Mouse (Mus musculus): ENCODE results near the gene Cxcl3. TPM values are rescaled to one million over a fixed set of nuclear protein-coding genes. Genes with fewer than 3 reads are reported as not detected.
"Not testable (repeated sequence)": the region's sequence is repeated elsewhere in the genome, so short reads cannot be mapped to it uniquely, and the experiment has no call there.

The Cxcl3 gene
- total RNA-seq, 2 experiments from 2014 or later = not detected

DNA sequence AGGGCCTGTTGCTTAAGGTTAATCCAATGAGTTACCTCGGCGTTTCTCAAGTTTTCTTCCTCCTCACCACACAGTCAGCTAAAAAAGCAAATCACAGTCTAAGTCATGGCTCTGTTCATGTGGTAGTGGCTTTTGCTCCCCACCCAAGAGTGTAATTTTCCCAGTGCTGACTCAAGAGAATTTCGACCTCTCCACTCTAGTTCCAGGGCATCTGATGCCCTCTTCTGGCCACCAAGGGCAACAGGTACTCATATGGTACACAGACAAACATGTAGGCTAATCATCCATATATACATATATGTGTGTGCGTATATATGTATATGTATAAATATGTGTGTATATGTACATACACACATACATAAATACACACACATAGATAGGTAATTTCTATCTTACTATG is 2.2 kb downstream of the Cxcl3 start:
- intact Hi-C loops (cut with DNase I) = loop anchor here (5.0 kb wide), 1 partner anchor 126 kb away; no protein-coding TSS in a partner anchor

DNA sequence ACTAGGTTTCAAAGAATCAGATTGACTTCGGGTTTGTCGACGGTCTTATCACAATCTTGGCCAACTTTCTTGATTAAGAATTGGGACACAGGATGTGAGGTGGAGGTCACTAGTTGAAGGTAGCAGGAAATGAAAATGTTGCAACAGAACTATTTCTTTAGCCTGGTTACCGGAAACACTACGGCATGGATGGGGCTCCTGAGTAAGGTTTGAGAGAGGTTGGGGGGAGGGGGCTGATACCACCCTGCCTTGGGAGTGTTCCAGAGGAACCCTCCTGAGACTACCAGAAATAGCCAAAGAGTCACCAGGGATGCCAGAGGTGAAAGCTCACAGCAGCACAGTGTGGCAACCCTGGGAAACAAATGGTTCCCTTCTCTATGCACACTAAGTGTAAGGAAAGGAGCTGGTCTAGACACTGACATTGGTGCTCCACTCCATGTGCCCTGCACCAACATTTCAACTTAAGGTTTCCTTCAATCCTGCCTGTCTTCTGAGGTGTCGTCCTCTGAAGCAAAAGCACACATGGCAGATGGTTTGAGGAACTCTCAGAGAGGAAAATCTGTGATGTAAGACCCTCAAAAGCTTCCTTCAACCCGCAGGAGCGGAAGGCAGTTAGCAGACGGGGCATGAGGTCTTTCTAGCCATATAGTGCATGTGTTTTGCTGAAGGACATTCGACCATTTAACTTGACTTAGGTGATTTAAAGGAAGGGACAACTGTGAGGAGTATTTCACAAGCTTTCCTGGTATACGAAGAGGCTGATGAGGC is 3.6 kb downstream of the Cxcl3 start:
- intact Hi-C loops (cut with DNase I) = loop anchor here (5.0 kb wide), 1 partner anchor 127 kb away; no protein-coding TSS in a partner anchor
- no peak for DNase-seq (ENCODE audit: extremely low spot score in 1 of 2, low spot score in 2 of 2)

More for the DNA sequence above, 2.2 kb downstream of the Cxcl3 start:
- no peak for DNase-seq (ENCODE audit: extremely low spot score in 1 of 2, low spot score in 2 of 2)

DNA sequence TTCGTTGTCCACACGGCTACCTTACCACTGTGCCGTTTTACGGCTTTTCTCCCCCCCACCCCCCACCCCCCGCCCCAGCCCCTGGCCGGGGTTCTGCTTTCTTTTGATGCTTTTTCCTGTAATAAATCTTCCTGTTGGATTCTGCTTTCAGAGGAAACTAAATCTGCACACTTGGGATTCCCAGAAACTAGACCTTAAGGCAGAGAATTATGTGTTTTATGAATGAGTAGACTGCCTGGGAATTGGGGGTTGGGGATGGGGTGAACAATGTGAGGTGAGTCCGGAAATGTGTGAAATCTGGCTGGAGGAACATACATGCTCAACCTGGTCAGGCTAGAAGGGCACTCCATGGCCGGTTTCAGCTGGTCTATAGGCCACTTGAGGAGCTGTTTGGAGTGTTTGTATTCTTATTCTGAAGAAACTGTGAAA is 4.2 kb downstream of the Cxcl3 start:
- intact Hi-C loops (cut with DNase I) = no loop called here
- no peak for DNase-seq (ENCODE audit: extremely low spot score in 1 of 2, low spot score in 2 of 2)

DNA sequence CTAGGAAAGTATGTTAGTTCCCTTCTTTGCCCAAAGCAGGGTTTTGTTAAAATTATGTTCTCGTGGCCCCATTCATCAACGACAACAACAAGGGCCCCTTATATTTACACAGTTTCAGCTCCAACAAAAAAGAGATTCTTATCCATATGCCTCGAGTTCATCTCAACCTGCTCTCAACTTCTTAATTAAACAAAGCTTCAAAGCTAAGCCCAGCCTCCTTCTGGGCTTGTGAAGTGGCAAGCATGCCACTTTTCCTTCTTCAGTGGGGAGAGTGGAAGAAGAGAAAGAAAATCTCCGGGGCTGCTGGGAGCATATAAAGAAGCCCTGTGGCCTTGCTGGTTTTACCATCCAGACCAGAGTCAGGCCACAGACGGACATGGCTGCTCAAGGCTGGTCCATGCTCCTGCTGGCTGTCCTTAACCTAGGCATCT is 8.3 kb downstream of the Cxcl3 start, which contains the start of gene Cxcl15:
Gene Cxcl15 (plus strand): TSS at position 340 of the 431 bp plus-strand sequence.
- intact Hi-C loops (cut with DNase I) = no loop called here

DNA sequence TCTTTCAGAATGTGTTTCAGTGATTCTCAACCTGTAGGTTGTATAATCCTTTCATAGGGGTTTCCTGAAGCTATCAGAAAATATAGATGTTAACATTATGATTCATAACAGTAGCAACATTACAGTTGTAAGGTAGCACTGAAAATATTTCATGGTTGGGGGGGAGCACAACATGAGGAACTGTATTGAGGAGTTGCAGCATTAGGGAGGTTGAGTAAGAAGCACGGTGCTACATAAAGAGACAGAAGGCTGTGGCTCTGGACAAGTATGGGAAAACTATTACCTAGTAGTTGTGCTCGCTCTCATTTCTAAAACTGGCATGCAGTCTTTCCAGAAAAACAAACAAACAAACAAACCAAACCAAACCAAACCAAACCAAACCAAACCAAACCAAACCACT is 9.5 kb downstream of the Cxcl3 start:
- intact Hi-C loops (cut with DNase I); DNase-seq (ENCODE audit: extremely low spot score in 1 of 2, low spot score in 2 of 2): not testable (repeated sequence)

More for the DNA sequence above, 8.3 kb downstream of the Cxcl3 start, which contains the start of gene Cxcl15:
- no peak for DNase-seq (ENCODE audit: extremely low spot score in 1 of 2, low spot score in 2 of 2)

DNA sequence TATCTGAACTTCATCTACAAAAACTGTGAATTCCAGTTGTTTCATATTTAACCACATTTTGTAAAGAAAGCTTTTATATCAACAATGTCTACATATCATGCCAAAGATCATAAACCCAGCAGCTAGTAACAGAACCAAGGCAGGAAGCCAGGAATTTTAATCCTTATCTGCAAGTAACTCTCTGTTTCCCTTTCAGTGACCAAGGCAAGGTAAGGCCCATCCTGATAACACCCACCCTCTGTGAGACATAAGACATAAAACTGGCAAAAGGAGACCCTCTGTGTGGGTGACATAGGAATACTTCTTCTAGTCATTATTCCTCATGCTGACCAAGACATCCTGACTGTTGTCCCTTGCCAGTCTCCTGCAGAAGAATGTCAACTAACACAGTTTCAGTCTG is 18.7 kb downstream of the Cxcl3 start:
- DNase-seq (ENCODE audit: extremely low spot score in 1 of 2, low spot score in 2 of 2) = no peak
- intact Hi-C loops (cut with DNase I) = no loop called here

DNA sequence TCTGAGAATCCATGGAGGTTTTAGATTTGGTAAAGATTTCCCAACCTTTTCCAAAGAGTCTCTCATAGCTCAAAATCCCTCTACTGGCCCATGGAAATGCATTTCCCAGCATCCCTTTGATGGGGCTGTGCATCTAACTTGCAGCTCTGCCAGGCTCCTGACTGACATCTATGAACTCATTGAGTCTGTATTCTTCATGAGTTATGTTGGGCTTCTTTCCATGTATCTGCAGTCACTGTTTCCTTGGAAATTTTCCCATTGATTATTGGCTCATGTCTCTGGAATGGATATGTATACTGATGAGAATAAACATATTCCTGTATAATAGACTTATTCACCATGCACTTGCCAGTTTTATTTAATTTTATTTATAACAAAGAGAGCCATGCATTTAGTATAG is 20.1 kb downstream of the Cxcl3 start:
- intact Hi-C loops (cut with DNase I) = no loop called here
- DNase-seq (ENCODE audit: extremely low spot score in 1 of 2, low spot score in 2 of 2) = no peak

DNA sequence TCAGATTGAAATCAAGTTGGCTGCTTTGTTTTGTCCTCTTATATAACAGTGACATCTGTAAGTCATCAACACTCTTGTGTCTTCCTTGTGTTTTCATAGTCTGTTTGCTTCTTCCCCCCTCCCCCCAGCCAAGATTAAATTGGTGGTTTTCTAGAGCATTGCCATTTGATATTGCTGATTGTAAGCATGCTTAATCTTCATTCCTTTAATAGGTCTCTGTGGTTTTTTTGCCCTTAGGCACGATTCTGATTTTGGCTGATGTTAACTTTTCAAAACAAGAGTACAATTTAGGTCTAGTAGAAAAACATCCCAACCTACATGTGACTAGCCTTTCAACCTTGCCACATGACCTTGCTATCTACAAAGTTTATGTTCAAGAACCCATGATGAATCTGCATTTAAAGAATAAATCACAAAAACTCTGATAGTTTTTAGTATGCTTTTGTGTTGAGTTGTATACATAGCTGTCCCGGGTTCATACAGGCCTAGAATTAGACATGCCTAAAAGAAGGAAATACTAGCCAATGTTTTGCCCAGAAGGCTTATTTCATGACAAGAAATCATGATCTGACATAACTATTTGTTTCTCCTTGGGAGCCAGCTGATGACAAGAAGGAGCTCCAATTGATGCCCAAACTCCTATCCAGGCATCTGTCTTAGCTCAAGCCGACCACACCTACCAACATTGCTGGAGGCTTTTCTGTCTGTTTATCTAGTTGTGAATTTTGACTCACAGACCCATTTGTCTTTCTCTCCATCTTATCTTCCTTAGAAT is 21.5 kb downstream of the Cxcl3 start:
- intact Hi-C loops (cut with DNase I) = no loop called here
- DNase-seq (ENCODE audit: extremely low spot score in 1 of 2, low spot score in 2 of 2) = no peak

DNA sequence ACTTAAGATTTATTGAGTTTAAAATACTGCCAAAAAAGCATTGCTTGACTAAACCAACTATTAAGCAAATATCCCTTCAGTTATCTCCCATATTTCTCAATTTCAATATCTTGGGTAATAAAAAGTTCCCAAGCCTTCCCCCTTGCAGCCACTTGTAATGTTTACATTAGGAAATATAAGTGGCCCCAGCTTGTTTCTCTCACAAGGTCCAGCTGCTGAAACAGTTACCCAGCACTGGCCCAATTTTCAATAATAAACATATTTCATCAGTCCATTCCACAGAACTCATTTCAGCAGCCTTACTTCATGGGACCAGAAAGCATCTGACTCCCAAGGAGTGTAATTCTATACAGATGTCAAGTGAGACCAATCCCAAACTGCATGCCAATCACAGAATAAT is 33.9 kb downstream of the Cxcl3 start:
- intact Hi-C loops (cut with DNase I) = no loop called here
- DNase-seq (ENCODE audit: extremely low spot score in 1 of 2, low spot score in 2 of 2) = no peak

DNA sequence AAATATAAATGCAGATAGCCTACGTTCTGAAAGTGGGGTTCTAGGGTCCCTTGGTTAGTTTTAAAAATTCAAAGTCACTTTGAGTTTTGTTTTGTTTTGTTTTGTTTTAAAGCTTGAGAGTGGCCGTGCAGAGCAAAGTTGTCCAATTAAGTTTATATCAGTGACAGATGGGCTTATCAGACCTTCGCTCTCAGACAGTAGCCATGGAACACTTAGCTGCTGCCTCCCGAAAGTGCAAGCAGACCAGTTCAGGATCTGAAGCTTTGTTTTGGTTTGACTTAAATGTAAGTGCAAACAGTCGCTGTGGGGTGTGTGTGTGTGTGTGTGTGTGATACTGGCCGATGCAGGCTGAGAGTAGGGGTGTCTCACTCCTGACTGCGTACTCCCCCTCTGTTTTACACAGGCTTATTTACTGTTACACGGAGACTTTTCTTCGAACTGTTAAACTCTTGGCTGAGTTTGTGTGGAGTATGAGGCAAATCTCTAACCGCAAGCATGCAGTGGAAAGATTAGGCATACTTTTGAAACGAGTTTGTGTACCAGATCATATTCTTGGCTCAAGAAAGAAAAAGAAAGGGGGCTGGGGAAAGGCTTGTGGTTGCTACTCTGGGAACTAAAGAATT is 46.4 kb downstream of the Cxcl3 start:
- intact Hi-C loops (cut with DNase I) = no loop called here
- no peak for DNase-seq (ENCODE audit: extremely low spot score in 1 of 2, low spot score in 2 of 2)

DNA sequence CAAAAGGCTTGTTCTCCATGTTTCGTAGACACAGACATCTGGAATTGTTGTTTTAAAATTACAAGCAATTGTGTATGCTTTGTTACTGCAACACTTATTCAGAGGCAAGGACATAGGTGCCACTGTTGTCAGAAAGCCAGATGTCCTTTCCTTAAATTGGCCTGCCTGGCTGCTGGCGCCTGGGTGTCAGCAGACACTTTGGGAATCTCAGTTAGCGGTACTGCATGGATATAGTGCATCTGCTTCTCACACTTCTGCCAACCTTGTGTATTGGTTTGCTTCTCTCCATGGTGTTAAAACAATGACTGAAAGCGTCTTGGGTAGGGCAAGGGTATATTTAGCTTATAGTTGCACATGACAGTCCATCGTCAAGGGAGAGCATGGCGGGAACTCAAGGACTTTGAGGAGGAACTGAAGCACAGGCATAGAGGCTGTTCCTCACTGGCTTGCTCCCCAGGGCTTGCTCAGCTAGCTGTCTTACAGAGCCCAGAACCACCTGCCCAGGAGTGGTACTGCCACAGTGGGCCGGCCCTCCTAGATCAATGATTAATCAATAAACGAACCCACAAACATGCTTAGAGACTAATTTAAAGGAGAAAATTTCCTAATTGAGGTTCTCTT is 47.0 kb downstream of the Cxcl3 start:
- DNase-seq (ENCODE audit: extremely low spot score in 1 of 2, low spot score in 2 of 2) = no peak
- intact Hi-C loops (cut with DNase I) = no loop called here

DNA sequence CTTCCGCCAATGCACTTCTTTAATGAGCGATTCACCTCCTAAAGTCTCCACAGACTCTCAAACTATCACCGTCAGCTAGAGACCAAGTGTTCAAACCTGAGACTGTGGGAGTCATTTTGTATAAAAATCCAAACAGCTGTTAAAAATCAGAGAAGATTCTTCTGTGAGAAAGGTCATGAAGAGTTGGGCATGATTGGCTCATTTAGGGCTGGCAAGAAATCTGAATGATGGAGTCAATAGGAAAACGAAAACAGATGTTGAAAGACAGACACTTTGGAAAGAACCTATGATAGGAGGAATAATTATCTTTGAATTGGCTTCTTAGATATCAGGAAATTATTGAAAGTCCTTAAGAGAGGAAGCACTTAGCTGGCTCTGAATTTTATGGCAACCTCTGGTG is 48.5 kb downstream of the Cxcl3 start:
- DNase-seq (ENCODE audit: extremely low spot score in 1 of 2, low spot score in 2 of 2) = no peak
- intact Hi-C loops (cut with DNase I) = no loop called here

DNA sequence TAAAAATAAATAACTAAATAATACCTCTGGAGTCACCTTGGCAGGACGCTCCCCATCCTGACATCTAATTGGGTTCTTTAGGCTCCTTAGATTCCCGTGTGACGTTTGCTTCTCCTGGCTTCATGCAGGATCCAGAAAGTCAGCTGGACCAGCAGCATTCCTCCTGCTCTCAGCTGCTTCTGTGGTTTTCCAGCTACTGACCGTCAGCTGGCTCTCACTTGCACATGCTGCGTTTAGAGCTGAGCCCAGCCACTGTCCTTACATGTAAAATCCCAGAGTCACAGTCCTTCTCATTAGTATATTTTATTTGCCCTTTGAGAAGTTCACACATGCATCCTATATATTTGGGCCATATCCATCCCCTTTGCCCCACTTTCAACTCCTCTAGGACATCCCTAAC is 52.7 kb downstream of the Cxcl3 start:
- intact Hi-C loops (cut with DNase I) = no loop called here
- DNase-seq (ENCODE audit: extremely low spot score in 1 of 2, low spot score in 2 of 2) = peak in 1 of 2 experiments; percentile 22

Small RNA genes within 50 kb of the gene (microRNA-seq; reads per million reads assigned to microRNA genes)
- not detected for gene Gm24322

Other genes with a start within 250 kb of the Cxcl3 start
- gene 5830473C10Rik, start 225.0 kb upstream of the Cxcl3 start, total RNA-seq (2021) = 1 to 10 TPM in 1 of 2 experiments, under 1 TPM in 1; 0.89 to 1.1 TPM
- 1 to 10 TPM in 1 of 2 experiments, under 1 TPM in 1; 0.81 to 1.9 TPM for gene Rassf6, start 145.4 kb upstream of the Cxcl3 start, total RNA-seq (2021)
- not detected for gene Cxcl5, start 26.7 kb upstream of the Cxcl3 start, total RNA-seq (2021)
- not detected for gene Ppbp, start 17.6 kb upstream of the Cxcl3 start, total RNA-seq (2021)
- gene Pf4, start 13.7 kb upstream of the Cxcl3 start, total RNA-seq (2021) = 1 to 10 TPM; 1.6 to 8.3 TPM
- not detected for gene Cxcl15, start 8.4 kb downstream of the Cxcl3 start, total RNA-seq (2021)
- under 1 TPM in 1 of 2 experiments, not detected in 1; 0.55 TPM for gene Cxcl1, start 105.1 kb downstream of the Cxcl3 start, total RNA-seq (2021)
- not detected for gene Cxcl2, start 117.8 kb downstream of the Cxcl3 start, total RNA-seq (2021)
- gene Mthfd2l, start 145.0 kb downstream of the Cxcl3 start, total RNA-seq (2021) = 10 to 100 TPM; 18.0 to 18.5 TPM
- gene Epgn, start 241.4 kb downstream of the Cxcl3 start, total RNA-seq (2021) = under 1 TPM in 1 of 2 experiments, not detected in 1; 0.39 TPM

Measured in left cerebral cortex, postnatal 10 days (tissue).